Mouse (Mus musculus) midbrain, embryonic 10.5 days (tissue): Measurements from ENCODE around the gene Nr1h2. TPM values are rescaled to one million over a fixed set of nuclear protein-coding genes. Genes with fewer than 3 reads are reported as not detected.
A peak's percentile ranks its signal among the peaks of the same experiment; 100 is the strongest.

Experiments used
- DNase-seq: peaks from one replicate; pipeline ENCODE4 v3.0.0-alpha.2; 2017; ENCODE audit warnings: low spot score
- H3K27ac ChIP-seq: fragments of 300-500 bp; sonication (generic); replicated peaks from 2 replicates; pipeline ENCODE4 v1.5.1; 2016; ENCODE audit warnings: mild to moderate bottlenecking
- H3K27me3 ChIP-seq: fragments of 300-500 bp; sonication (generic); 2 replicates; pipeline ENCODE4 v1.6.1; 2016; ENCODE audit warnings: low read depth, mild to moderate bottlenecking; ENCODE audit not compliant: poor library complexity, severe bottlenecking
- H3K36me3 ChIP-seq: fragments of 300-500 bp; sonication (generic); 2 replicates; pipeline ENCODE4 v1.6.1; 2016; ENCODE audit warnings: mild to moderate bottlenecking, moderate library complexity
- H3K4me1 ChIP-seq: fragments of 300-500 bp; sonication (generic); 2 replicates; pipeline ENCODE4 v1.6.1; 2016
- H3K4me3 ChIP-seq: fragments of 300-500 bp; sonication (generic); 2 replicates; pipeline ENCODE4 v1.5.1; 2016; ENCODE audit warnings: mild to moderate bottlenecking, moderate library complexity
- H3K9me3 ChIP-seq: fragments of 300-500 bp; sonication (generic); replicated peaks from 2 replicates; pipeline ENCODE4 v1.6.1; 2016; ENCODE audit warnings: mild to moderate bottlenecking
- WGBS: fragments of 180-500 bp; shearing (Covaris S2); methylation state at CpG from one replicate; pipeline ENCODE4 v1.1.7; 2016; 5-methylcytosine and 5-hydroxymethylcytosine counted together
- polyA plus RNA-seq: library from polyadenylated mRNA; unstranded; fragments of >200 nt; fragmentation: Nextera tagmentation; extraction: Ambion mirVana; gene quantifications from 2 replicates; pipeline ENCODE4 v1.2.1, GENCODE M21; 2016

Gene Nr1h2
- polyA plus RNA-seq, 1 experiment from 2014 or later = 82.8 TPM

- peaks cover 81% of the 10 kb centered on the region for H3K4me1 ChIP-seq
- H3K36me3 ChIP-seq = peaks cover 14% of the 10 kb centered on the region
- peak; percentile 38 for DNase-seq
- WGBS = under 1% methylated on average over 56 of the region's 60 CpGs
- H3K4me3 ChIP-seq = peak overlapping the region; percentile 72
- H3K9me3 ChIP-seq = no peaks in the 10 kb centered on the region
- H3K27ac ChIP-seq = peak overlapping the region; percentile 74
- H3K27me3 ChIP-seq = peaks cover 72% of the 10 kb centered on the region
Observed at GRCm38 (mm10) chr7:44591348-44592116, 37.8 kb upstream of the Nr1h2 start.

GRCm38 (mm10) chr7:44590402-44591347 lies 36.9 kb upstream of the Nr1h2 start, which contains the start of gene Kcnc3:
Gene Kcnc3 (plus strand): TSS chr7:44590664.
- Histone ChIP-seq H3K27ac (peak within 1 kb of the TSS; percentile 74), H3K27me3 (peaks cover 79% of the 10 kb centered on the region), H3K4me3 (peak within 1 kb of the TSS; percentile 72), H3K9me3 (no peaks in the 10 kb centered on the region), H3K4me1 (peaks cover 85% of the 10 kb centered on the region), H3K36me3 (peaks cover 7% of the 10 kb centered on the region)
- under 1% methylated on average over 80 of the region's 80 CpGs for WGBS
- peak; percentile 98 for DNase-seq

- peak overlapping the region; percentile 74; the same call in 1 of the 2 replicates for H3K27ac ChIP-seq
- DNase-seq = no peak
- H3K4me1 ChIP-seq = peaks cover 85% of the 10 kb centered on the region
- peaks cover 86% of the 10 kb centered on the region for H3K27me3 ChIP-seq
- H3K9me3 ChIP-seq = no peaks in the 10 kb centered on the region
- H3K4me3 ChIP-seq = peak overlapping the region; percentile 72
- H3K36me3 ChIP-seq = no peaks in the 10 kb centered on the region
- WGBS = 1% methylated on average over 13 of the region's 13 CpGs
Observed at GRCm38 (mm10) chr7:44589946-44590345, 36.2 kb upstream of the Nr1h2 start.

GRCm38 (mm10) chr7:44589149-44589548 lies 35.4 kb upstream of the Nr1h2 start:
- Histone ChIP-seq H3K4me1 (peaks cover 78% of the 10 kb centered on the region), H3K9me3 (no peaks in the 10 kb centered on the region), H3K27me3 (peaks cover 88% of the 10 kb centered on the region), H3K4me3 (peak overlapping the region; percentile 72), H3K36me3 (no peaks in the 10 kb centered on the region), H3K27ac (peak overlapping the region; percentile 49)
- DNase-seq = peak; percentile 85
- WGBS = 0% methylated on average over 33 of the region's 33 CpGs

- Histone ChIP-seq H3K9me3 (no peaks in the 10 kb centered on the region), H3K27me3 (peaks cover 82% of the 10 kb centered on the region), H3K4me1 (peaks cover 70% of the 10 kb centered on the region), H3K36me3 (no peaks in the 10 kb centered on the region), H3K4me3 (peak overlapping the region; percentile 72), H3K27ac (peak overlapping the region; percentile 49)
- DNase-seq = no peak
- WGBS = 13% methylated on average over 12 of the region's 12 CpGs
Observed at GRCm38 (mm10) chr7:44588338-44588737, 34.6 kb upstream of the Nr1h2 start.

- no peak for DNase-seq
- H3K36me3 ChIP-seq = no peaks in the 10 kb centered on the region
- H3K4me1 ChIP-seq = peaks cover 64% of the 10 kb centered on the region
- peak overlapping the region; percentile 72 for H3K4me3 ChIP-seq
- H3K9me3 ChIP-seq = no peaks in the 10 kb centered on the region
- peaks cover 76% of the 10 kb centered on the region for H3K27me3 ChIP-seq
- no peak overlapping the region for H3K27ac ChIP-seq
- 39% methylated on average over 6 of the region's 6 CpGs for WGBS
Observed at GRCm38 (mm10) chr7:44587676-44588075, 33.9 kb upstream of the Nr1h2 start.

GRCm38 (mm10) chr7:44586930-44587329 lies 33.2 kb upstream of the Nr1h2 start:
- peaks cover 68% of the 10 kb centered on the region for H3K27me3 ChIP-seq
- peak overlapping the region; percentile 71 for H3K27ac ChIP-seq
- under 1% methylated on average over 18 of the region's 18 CpGs for WGBS
- no peaks in the 10 kb centered on the region for H3K36me3 ChIP-seq
- H3K4me3 ChIP-seq = peak overlapping the region; percentile 72
- peaks cover 56% of the 10 kb centered on the region for H3K4me1 ChIP-seq
- no peaks in the 10 kb centered on the region for H3K9me3 ChIP-seq
- DNase-seq = peak; percentile 84

GRCm38 (mm10) chr7:44586518-44586917 lies 32.8 kb upstream of the Nr1h2 start:
- Histone ChIP-seq H3K27me3 (peaks cover 64% of the 10 kb centered on the region), H3K4me1 (peaks cover 52% of the 10 kb centered on the region), H3K9me3 (no peaks in the 10 kb centered on the region), H3K4me3 (peak overlapping the region; percentile 72), H3K36me3 (no peaks in the 10 kb centered on the region), H3K27ac (peak overlapping the region; percentile 71)
- 11% methylated on average over 19 of the region's 19 CpGs for WGBS
- peak; percentile 60 for DNase-seq

- Histone ChIP-seq H3K27ac (no peak overlapping the region), H3K4me1 (peaks cover 43% of the 10 kb centered on the region), H3K27me3 (peaks cover 55% of the 10 kb centered on the region), H3K36me3 (no peaks in the 10 kb centered on the region), H3K9me3 (no peaks in the 10 kb centered on the region), H3K4me3 (no peak overlapping the region)
- DNase-seq = no peak
- 96% methylated on average over 6 of the region's 6 CpGs for WGBS
Observed at GRCm38 (mm10) chr7:44585606-44586005, 31.9 kb upstream of the Nr1h2 start.

GRCm38 (mm10) chr7:44584921-44585320 lies 31.2 kb upstream of the Nr1h2 start:
- H3K27ac ChIP-seq = no peak overlapping the region
- no peaks in the 10 kb centered on the region for H3K9me3 ChIP-seq
- no peaks in the 10 kb centered on the region for H3K36me3 ChIP-seq
- DNase-seq = no peak
- WGBS = 90% methylated on average over 6 of the region's 6 CpGs
- H3K4me3 ChIP-seq = no peak overlapping the region
- peaks cover 38% of the 10 kb centered on the region for H3K4me1 ChIP-seq
- H3K27me3 ChIP-seq = peaks cover 48% of the 10 kb centered on the region

GRCm38 (mm10) chr7:44584265-44584804 lies 30.6 kb upstream of the Nr1h2 start:
- Histone ChIP-seq H3K27ac (no peak overlapping the region), H3K36me3 (no peaks in the 10 kb centered on the region), H3K4me1 (peaks cover 32% of the 10 kb centered on the region), H3K9me3 (no peaks in the 10 kb centered on the region), H3K27me3 (peaks cover 42% of the 10 kb centered on the region), H3K4me3 (no peak overlapping the region)
- no peak for DNase-seq
- 85% methylated on average over 4 of the region's 4 CpGs for WGBS

- H3K36me3 ChIP-seq = no peaks in the 10 kb centered on the region
- 90% methylated on average over 1 of the region's 1 CpGs for WGBS
- peaks cover 20% of the 10 kb centered on the region for H3K4me1 ChIP-seq
- no peak overlapping the region for H3K27ac ChIP-seq
- DNase-seq = no peak
- H3K4me3 ChIP-seq = no peak overlapping the region
- peaks cover 31% of the 10 kb centered on the region for H3K27me3 ChIP-seq
- H3K9me3 ChIP-seq = 0 out of 2 replicates have a peak, but pooled peaks cover 3% of the 10 kb centered on the region
Observed at GRCm38 (mm10) chr7:44583146-44583545, 29.4 kb upstream of the Nr1h2 start.
